Mouse (Mus musculus): ENCODE measurements around the gene Runx2. TPM values are rescaled to one million over a fixed set of nuclear protein-coding genes. Genes with fewer than 3 reads are reported as not detected.

The Runx2 gene
- total RNA-seq, 2 experiments from 2014 or later: 7.1 to 8.9 TPM

GRCm38 (mm10) chr17:44459029-44459428 lies 355.6 kb downstream of the Runx2 start:
- intact Hi-C loops (cut with DNase I): loop anchor here (5.0 kb wide), 2 partner anchors 278 to 793 kb away; no protein-coding TSS in a partner anchor
- no peak for DNase-seq (ENCODE audit: low spot score in 2 of 2)

- no peak for DNase-seq (ENCODE audit: low spot score in 2 of 2)
- intact Hi-C loops (cut with DNase I): loop anchor here (2.0 to 5.0 kb wide), 3 partner anchors 281 to 918 kb away; no protein-coding TSS in a partner anchor
These were observed 357.9 kb downstream of the Runx2 start for GRCm38 (mm10) chr17:44456696-44457095.

- intact Hi-C loops (cut with DNase I): loop anchor here (2.0 to 5.0 kb wide), 3 partner anchors 281 to 919 kb away; no protein-coding TSS in a partner anchor
- peak; percentile 43 to 67 for DNase-seq (ENCODE audit: low spot score in 2 of 2)
These were observed 358.7 kb downstream of the Runx2 start for GRCm38 (mm10) chr17:44455681-44456600.

- no peak for DNase-seq (ENCODE audit: low spot score in 2 of 2)
- intact Hi-C loops (cut with DNase I): no loop called here
These were observed 364.6 kb downstream of the Runx2 start for GRCm38 (mm10) chr17:44449915-44450471.

Other genes with a start within 250 kb of the Runx2 start
- gene Supt3, start 37.6 kb downstream of the Runx2 start, total RNA-seq (2021): 10 to 100 TPM; 12.9 to 13.7 TPM